Mouse (Mus musculus) frontal cortex, postnatal 10 days (tissue): ENCODE measurements around the gene Snai3.

Experiments
- DNase-seq, 2 experiments: peaks; one replicate each; pipeline ENCODE4 v3.0.0; 2022; ENCODE audit warnings: low spot score in 2 of 2, mixed read lengths in 1 of 2

Snai3 gene

DNA sequence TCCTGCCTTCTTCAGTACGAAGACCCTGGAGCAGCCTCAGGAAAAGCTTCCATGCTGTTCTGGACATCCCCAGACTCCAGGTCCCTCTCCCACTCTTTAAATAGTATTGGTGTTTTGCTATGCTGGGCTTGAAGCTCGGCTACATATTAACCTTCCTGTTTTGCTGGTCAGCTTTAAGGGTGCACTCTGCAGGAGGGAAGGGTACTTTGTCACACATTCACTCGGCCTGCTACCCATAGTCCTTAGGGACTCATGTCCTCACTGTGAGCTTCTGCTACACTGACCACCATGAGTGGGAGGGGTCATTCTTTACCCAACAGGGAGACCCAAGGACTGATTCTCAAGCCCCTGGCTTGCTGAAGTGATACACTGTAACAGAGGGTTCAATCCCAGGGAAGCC, 29.9 kb downstream of the Snai3 start:
- DNase-seq: no peak

GRCm38 (mm10) chr8:122430058-122430636, 30.4 kb downstream of the Snai3 start:
- no peak for DNase-seq

- DNase-seq: no peak
Measured at GRCm38 (mm10) chr8:122428163-122428562, 32.4 kb downstream of the Snai3 start.

DNA sequence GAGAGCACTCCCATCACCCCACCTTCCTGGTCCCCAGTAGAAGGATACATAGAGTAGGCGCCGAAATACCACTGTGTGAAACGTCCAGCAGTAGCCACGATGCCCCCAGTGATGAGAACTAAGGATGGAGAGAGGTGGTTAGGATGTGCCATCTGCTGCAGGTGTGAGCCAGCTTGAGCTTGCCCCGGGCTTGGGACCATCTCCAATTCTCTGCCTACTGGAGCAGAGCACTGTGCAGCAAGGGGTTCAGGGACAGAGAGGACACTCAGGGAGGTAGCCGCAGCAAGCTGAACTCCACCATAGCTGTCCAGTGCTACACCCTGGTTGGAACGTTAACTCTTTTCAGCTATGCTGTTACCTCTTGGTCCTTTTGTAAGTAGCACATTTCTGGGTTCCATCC, 32.9 kb downstream of the Snai3 start:
- no peak for DNase-seq

- no peak for DNase-seq
Measured at GRCm38 (mm10) chr8:122426145-122426544, 34.4 kb downstream of the Snai3 start.

DNA sequence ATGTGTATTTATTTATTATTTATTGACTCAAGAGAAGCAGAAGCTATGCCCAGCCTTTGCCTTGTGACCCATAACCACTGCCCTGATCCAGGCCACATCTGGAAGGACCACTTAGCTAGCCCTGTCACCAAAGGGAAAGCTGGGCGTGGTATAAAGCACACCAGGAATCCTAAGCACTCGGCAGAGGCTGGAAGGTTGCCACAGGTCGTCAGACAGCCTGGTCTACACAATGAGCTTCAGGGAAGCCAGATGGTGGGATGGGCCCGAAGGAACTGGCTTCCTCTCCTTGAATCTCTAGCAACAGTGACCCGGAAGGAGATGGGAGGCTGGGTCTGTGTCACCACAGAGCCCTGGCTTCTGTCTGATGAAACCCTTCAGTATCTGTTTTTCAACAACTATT, 36.9 kb downstream of the Snai3 start:
- DNase-seq: no peak

DNA sequence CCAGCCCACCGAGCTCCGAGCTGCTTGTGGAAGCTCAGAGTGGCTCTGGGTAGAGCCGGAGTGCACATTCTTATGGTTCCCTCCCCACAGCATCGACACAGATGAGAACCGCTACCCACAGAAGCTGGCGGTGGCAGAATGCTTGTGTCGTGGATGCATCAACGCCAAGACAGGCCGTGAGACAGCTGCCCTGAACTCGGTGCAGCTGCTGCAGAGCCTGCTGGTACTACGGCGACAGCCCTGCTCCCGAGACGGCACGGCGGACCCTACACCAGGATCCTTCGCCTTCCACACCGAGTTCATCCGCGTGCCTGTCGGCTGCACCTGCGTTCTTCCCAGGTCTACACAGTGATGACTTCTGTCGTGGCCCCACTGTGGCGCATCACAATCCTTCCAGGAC, 37.3 kb downstream of the Snai3 start:
- DNase-seq: no peak

- DNase-seq: no peak
Measured at GRCm38 (mm10) chr8:122421376-122422070, 39.0 kb downstream of the Snai3 start, which contains the start of gene Il17c. Il17c (plus strand) TSS chr8:122422020.

- DNase-seq: peak in 1 of 2 experiments; percentile 57
Measured at GRCm38 (mm10) chr8:122419881-122420555, 40.5 kb downstream of the Snai3 start.

- DNase-seq: no peak
Measured at GRCm38 (mm10) chr8:122415554-122415953, 45.0 kb downstream of the Snai3 start.

DNA sequence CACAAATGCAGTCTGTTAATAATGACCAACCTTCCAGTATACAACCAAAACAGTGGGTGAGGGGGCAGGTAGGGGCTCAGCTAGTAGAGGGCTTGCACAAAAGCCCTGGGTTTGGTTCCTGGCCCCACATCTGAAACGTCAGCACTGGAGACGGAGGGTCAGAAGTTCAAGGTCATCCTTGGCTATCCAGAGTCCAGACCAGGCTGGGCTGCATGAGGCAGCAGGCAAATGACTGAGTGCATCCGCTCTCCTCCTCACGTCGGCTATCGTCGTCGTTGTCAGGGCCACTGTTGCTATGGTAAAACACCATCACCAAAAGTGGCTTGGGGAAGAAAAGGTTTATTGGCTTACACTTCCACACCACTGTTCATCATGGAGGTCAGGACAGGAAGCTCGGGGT, 46.2 kb downstream of the Snai3 start:
- no peak for DNase-seq

- DNase-seq: no peak
Measured at GRCm38 (mm10) chr8:122407678-122408077, 52.9 kb downstream of the Snai3 start.

GRCm38 (mm10) chr8:122405146-122405805, 55.3 kb downstream of the Snai3 start:
- DNase-seq: no peak
